Mouse (Mus musculus) skeletal muscle tissue, adult 2 months (tissue): Measurements from ENCODE around the gene Ubl4b.

Source experiments
- DNase-seq: peaks from one replicate; pipeline ENCODE4 v3.0.0-alpha.2; 2012; ENCODE audit warnings: low read depth, low spot score

The Ubl4b gene

DNA sequence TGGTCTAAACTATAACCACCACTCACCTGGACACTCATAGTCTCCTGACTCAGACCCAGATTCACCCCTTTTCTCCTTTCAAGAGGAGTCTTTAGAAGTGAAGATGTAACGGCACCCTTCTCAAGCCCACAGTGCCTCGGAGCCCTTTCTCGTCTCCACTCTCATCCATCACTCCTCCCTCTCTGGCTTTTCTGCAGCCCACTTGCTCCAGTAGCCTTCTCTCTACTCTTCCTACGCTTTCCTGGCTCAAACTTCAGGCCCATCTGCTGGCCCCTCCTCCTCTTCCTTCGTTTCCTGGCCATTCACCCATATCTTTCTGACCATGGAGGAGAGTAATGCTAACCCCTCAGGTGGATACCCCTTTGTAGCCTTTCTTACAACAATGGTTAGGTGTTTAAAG, 33.9 kb downstream of the Ubl4b start:
- DNase-seq, result no peak

DNA sequence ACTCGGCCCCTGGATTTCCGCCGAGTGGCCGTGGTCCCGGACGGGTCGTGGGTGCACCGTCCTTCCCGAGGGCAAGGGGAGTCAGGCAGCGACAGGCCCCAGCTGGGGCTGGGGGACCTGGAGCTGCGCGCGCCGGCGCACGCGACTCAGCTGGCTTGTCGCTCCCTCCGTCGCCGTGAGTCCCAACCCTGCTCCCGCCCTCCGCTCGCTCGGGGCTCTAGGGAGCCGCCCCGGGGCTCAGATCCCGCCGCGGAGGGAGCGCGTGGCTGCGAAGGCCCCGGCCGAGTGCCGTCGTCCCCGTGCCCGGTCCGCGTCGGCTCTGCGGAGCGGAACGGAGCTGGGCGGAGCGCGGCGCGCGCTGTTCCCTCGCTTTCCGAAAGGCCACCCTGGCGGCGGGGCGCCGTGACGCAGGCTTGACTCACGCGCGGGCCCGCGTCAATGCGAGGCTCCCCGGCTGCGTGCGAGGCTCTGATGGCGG, 37.2 kb downstream of the Ubl4b start, which contains the start of gene Slc6a17:
Slc6a17 (minus strand) TSS at position 388 of the 478 bp plus-strand sequence.
- DNase-seq, result no peak

DNA sequence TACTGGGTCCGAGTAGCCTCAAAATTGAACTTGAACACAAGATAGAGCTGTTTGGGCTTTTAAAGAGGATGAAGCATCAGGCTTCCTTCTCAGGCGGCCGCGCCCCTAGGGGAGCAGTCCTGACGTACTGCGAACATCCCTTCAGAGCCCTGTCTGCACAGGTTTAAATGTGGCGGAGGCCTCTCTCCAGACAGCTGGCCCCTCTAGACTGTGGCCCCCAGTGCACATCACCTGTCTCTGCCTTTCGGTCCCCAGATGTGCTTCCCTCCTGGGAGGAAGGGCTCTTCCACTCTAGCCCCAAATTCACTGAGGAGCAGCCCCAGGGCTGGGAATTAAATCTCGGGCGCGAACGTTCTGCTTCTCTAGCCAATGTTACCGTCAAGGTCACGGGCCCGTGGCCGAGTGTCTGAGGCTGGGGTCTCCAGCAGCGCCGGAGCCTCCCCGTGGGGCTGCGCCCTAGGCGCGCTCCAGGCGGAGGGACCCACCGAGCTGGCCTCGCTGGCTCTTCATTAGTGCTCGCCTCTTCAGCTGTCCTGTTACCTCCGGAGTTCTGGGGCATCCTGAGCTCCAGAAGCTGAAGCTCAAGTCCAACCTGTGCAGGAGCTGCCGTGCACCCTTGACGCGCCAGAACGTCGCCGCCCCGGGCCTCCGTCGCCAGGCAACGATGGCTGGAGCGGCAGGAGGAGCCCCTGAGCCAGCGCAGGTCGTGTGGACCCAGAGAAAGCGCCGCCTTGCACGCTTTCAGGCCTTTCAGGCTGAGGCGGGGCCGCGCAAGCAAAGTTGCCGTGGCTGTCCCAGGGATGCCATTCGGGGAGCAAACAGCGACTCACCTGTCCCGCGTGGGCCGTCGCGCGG, 37.9 kb downstream of the Ubl4b start:
- no peak for DNase-seq

DNA sequence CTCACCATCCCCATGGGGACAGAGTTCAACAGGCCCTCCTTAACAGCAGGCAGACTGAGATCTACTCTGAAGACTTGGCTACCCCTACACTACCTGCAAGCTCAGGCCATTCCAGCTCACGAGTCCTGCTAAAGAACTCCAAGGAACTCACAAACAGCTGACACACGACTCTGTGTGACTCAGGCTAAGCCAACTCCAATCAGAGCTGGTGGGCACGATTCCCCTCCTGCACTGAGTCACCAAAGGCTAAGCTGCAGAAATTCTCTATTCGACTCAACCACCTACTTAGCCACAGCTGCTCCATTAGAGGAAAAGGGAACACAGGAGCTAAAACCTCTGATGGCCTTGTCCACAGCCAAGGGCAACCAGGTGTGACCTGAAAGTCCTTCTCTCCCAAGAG, 38.9 kb downstream of the Ubl4b start:
- DNase-seq, result no peak

DNA sequence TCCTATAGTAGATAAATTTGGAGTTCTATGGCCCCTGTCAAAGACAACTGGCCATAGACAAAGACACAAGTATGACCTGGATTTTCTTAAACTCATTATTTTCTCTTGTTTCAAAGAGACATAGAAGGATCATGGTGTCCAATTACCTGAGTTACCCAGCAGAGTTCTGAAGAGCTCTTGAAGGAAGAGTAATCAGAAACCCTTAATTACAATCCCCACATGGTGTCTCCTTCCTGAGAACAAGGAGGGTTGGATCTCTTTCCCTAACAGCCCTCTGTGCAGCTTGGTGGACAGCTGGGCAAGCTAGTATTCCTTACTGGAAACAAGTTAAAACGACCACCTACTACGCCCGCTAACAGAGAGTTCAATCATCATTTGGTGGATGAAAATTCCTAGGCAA, 43.5 kb downstream of the Ubl4b start:
- no peak for DNase-seq

DNA sequence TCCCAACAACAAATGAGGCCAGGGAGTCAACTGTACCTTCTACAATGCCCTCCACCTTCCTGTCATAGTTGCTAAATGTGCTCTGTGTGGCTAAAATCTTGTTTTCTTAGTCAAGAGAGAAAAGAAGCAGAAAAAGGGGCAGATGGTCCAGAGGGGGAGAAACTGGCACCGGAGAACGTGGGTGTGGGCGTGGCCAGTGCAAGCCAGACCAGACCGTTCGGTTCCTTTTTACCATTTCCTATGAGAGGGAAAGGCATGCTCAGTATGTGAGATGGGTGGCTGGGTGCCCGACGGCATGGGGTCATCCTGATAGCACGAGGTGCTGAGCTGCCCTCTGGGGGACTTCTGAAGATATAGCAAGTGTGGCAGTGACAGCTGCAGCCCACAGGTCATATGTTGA, 46.2 kb downstream of the Ubl4b start:
- no peak for DNase-seq

DNA sequence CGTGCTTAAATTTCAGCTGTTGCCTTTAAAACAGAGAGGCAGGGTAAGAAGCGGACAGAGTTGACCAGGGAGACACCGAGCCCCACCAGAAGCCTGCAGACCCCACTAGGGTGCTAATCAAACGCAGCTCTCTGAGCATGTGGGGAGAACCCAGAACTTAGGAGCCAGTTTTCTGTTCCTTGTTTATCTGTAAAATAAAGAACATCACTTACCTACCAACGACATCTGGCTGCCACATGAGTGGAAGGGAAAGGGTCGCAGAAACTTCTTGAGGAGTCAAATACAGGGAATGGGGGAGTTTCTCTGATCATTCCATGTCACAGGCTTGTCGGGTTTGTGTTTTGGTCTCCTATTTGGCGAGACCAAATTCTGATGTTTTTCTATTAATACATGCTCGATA, 46.9 kb downstream of the Ubl4b start:
- no peak for DNase-seq

DNA sequence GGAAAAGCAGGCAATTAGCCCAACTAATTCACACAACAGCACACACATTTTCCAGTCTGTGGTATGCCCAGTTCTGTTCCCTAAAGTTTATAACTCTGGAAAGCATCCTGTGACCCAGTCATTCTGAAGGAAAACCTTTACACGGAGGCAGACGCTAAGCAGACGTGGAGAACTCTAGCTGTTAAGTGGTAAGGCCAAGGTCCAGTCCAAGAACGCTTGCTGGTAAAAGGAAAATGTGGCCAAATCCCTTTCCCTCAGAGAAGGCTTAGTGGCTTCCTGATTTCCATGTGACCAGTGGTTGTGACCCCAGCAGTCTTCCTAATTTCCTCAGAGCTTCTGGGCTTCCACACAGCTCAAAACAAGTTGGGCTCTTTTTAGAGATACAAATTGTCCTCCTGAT, 48.3 kb downstream of the Ubl4b start:
- no peak for DNase-seq

DNA sequence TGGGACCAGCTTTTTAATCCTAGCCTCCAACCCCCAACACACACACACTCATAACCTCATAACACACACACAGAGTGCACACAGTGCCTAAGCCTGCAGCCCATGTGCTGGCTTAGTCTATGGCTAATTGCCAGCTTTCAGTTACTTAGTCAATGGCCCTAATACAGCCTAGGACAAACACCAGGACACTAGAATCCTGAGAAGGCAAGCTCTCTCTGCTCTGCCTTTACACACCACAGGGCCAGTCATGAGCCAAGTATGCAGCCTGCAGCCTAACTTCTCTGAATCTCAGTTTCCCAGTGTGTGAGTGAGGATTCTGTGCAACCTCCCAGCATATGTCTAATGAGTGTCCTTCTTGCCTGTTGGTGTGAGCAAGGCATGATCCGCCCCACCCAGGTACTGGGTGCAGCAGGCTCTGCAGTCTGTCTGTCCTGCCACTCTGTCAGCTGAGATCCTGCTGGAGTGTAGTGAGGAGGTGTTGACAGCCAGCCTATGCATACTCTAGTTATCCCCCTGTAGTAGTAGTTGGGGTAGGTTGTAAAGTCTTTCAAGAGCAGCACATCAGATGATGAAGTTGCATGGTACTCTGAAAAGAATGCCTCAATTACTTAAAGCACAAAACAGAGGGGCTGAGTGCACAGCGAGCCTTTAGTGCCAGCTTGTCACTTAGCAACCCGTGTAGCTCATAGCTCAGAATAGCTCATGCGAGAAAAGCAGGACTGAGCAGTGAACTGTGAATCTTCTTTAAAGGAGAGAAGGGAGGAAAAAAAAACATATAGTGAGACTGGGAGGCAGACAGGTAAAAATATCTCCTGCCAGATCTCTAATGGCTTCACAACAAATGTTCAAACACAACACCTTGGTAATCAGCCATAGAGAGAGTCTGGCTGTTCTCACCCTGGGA, 49.2 kb downstream of the Ubl4b start:
- DNase-seq, result no peak

DNA sequence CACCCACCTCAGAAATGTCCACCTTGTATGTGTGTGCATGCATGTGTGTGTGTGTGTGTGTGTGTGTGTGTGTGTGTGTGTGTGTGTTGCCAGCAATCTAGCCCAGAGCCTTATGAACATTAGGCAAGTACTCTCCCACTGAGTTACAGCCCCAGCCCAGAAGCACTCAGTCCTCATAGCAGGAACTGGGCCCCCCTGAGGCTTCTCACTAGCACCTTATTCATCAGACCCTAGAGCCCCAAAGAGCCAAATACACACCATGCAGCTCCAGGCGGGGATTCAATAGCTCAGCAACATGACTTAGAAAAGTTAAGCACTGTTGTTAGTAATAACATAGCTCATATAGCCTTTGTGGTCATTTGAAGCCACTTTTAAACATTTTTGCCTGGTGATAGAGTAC, 50.3 kb downstream of the Ubl4b start:
- no peak for DNase-seq

DNA sequence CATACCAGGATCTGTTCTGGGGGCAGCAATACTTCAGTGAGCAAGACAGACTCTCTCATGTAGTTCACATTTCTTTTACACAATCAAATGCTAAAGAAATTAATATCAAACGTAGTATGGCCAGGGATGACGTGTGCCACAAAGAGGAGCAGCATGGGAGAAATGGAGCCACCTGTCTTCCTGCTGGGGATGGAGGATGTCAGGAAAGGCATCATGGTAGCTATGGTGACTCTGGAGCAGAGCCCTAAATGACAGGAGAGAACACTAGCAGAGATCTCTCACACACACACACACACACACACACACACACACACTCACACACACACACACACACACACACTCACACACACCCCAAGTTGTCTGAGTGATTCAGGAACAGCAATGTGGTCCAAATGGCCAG, 51.2 kb downstream of the Ubl4b start:
- DNase-seq, result no peak
